ENCODE assay signal across 7 mouse cellular contexts in genomic region chr7:80660619-80661018, GRCm38 (mm10). TPM values are rescaled to one million over a fixed set of nuclear protein-coding genes. Genes with fewer than 3 reads are reported as not detected.
A peak's percentile ranks its signal among the peaks of the same experiment; 100 is the strongest.
DNase-seq lines count a peak whose midpoint lies in the region; ATAC-seq lines count a peak whose summit lies in the region.

No protein-coding gene starts in this region.

- H3K9ac ChIP-seq in heart, embryonic 16.5 days (ENCODE audit: low read length), result no peak overlapping the region

- intact Hi-C loops in left cerebral cortex, postnatal 14 days (cut with DNase I), result no loop called here

- H3K4me1 ChIP-seq in heart, embryonic 16.5 days (ENCODE audit: control insufficient read depth, insufficient read depth, low read length), result peaks cover 51% of the 10 kb centered on the region

- no peak; the same call in 1 of the 2 replicates for ATAC-seq in heart, embryonic 16.5 days (replicated peaks; ENCODE audit: extremely low read depth, insufficient read depth, low FRiP score)

- peak; percentile 31 to 79 for DNase-seq in urinary bladder, postnatal 36 days (ENCODE audit: low spot score in 2 of 2)
- DNase-seq in urinary bladder, postnatal 10 days (ENCODE audit: low spot score), result no peak
- peak; percentile 91 to 93 for DNase-seq in cerebellum, postnatal 36 days
- peak; percentile 74 to 86 for DNase-seq in left cerebral cortex, postnatal 14 days (ENCODE audit: low spot score in 2 of 2)
- DNase-seq in right cerebral cortex, adult 2 months (ENCODE audit: low spot score in 2 of 2), result peak; percentile 54 to 68
- DNase-seq in thymus, postnatal 25 days, result no peak

- H3K9me3 ChIP-seq in heart, embryonic 16.5 days (replicated peaks; ENCODE audit: control insufficient read depth, low read length), result no peaks in the 10 kb centered on the region

- WGBS in heart, embryonic 16.5 days, result 53% methylated on average over 4 of the region's 4 CpGs

- no peaks in the 10 kb centered on the region for H3K27me3 ChIP-seq in heart, embryonic 16.5 days (ENCODE audit: control insufficient read depth, insufficient read depth, low read length)

- H3K27ac ChIP-seq in heart, embryonic 16.5 days (ENCODE audit: low read length), result peak overlapping the region; percentile 68

- no peak overlapping the region for H3K4me3 ChIP-seq in heart, embryonic 16.5 days (ENCODE audit: low read length)

- H3K36me3 ChIP-seq in heart, embryonic 16.5 days (ENCODE audit: control insufficient read depth, insufficient read depth), result no peaks in the 10 kb centered on the region

- no peak overlapping the region for H3K4me2 ChIP-seq in heart, embryonic 16.5 days (ENCODE audit: low read depth, low read length)

RNA-seq across cellular contexts. Expression of gene Crtc3, which starts 28.1 kb away (rescaled TPM):
- 17.8 and 19.9 TPM in 2 replicates for polyA plus RNA-seq in heart, embryonic 16.5 days (2015; fragmentation: Nextera tagmentation; extraction: Ambion mirVana)
- total RNA-seq in left cerebral cortex, postnatal 14 days (2021), result 10 to 100 TPM; 12.5 to 13.4 TPM

Comparison
In these comparisons a context has a peak if more than half of its experiments do, and no peak if none do; other contexts are left out.
1. DNase-seq: peak in urinary bladder, postnatal 36 days (2 of 2), cerebellum, postnatal 36 days (2 of 2), left cerebral cortex, postnatal 14 days (2 of 2) and right cerebral cortex, adult 2 months (2 of 2); none in urinary bladder, postnatal 10 days (single experiment) and thymus, postnatal 25 days (single experiment).